11 mouse cellular contexts compared by ENCODE assay signal in the genomic region with DNA sequence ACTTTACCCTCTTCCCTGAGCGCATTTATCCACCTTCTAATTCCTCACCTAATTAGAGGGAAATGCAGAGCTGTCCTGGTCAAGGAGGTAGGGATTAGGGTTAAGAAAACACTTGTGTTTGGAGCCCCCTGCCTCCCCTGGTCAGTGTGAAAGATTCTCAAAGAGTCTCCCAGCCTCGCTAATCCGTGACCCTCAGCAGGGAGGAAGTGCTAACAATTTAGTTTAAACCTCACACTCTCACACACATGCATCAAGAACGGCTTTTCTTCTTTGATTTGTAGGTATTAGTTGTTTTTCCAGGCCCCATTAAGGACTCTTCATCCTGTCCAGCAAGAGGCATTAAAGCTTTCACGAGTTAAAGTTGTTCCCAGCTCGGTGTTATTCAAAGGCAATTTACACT.
"Had no signal": no experiment of that assay in that cellular context is flagged by ENCODE, and none has a peak within 500 bp of the region (broad histone marks: within the 10 kb centered on the region; RNA-seq: fewer than 3 reads in every experiment).

No protein-coding gene starts in this region.

- H3K4me3 ChIP-seq: liver, embryonic 15.5 days; midbrain, embryonic 15.5 days had no signal

- H3K27ac ChIP-seq: liver, embryonic 15.5 days; midbrain, embryonic 15.5 days had no signal

- H3K4me2 ChIP-seq: midbrain, embryonic 15.5 days had no signal

- H3K9ac ChIP-seq: liver, embryonic 15.5 days; midbrain, embryonic 15.5 days had no signal

- H3K36me3 ChIP-seq: liver, embryonic 15.5 days; midbrain, embryonic 15.5 days had no signal

- DNase-seq: kidney, adult 9 months; kidney, postnatal 25 days; layer of hippocampus, adult 9-11 months; layer of hippocampus, postnatal 36 days; lung, adult 2 months; lung, postnatal 36 days; right cerebral cortex, postnatal 25 days; thymus, postnatal 36 days had no signal

- H3K9me3 ChIP-seq: liver, embryonic 15.5 days; midbrain, embryonic 15.5 days had no signal

- H3K4me1 ChIP-seq: liver, embryonic 15.5 days; midbrain, embryonic 15.5 days had no signal

- ATAC-seq: lung, postnatal 0 days; midbrain, embryonic 15.5 days had no signal
